Mouse (Mus musculus): Measurements from ENCODE around the gene Olfr554. TPM values are rescaled to one million over a fixed set of nuclear protein-coding genes. Genes with fewer than 3 reads are reported as not detected.
A peak's percentile ranks its signal among the peaks of the same experiment; 100 is the strongest.

Olfr554 gene
- polyA plus RNA-seq, 1 experiment from 2014 or later, result not detected

DNA sequence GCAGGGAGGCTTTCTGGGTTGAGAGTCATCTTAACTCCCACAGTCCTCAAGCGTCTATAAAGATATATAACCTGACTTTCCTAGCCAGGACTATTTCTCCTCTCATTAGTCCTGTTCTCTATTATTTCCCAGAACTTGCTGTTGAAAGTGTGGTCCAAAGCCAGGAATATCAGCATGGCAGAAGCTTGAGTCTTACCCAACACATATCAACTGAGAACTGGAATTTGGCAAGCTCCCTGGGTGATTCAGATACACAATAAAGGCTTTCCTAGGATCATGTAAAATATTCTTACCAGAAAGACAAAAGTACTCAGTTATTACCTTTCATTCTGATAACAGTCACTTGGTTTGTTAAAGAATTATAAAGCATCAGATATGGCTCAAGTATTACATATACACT is 43.7 kb downstream of the Olfr554 start:
- ATAC-seq (ENCODE audit: insufficient read depth), result no peak
- H3K9ac ChIP-seq, result no peak overlapping the region
- no peak overlapping the region for H3K4me3 ChIP-seq (replicated peaks)
- WGBS (ENCODE audit: insufficient replicate concordance), result 92% methylated on average over 1 of the region's 1 CpGs
- H3K36me3 ChIP-seq (replicated peaks), result no peaks in the 10 kb centered on the region
- no peak overlapping the region for H3K4me2 ChIP-seq
- no peaks in the 10 kb centered on the region for H3K27me3 ChIP-seq
- no peak overlapping the region for H3K27ac ChIP-seq (replicated peaks)
- no peaks in the 10 kb centered on the region for H3K9me3 ChIP-seq (replicated peaks)
- H3K4me1 ChIP-seq (replicated peaks), result no peaks in the 10 kb centered on the region

DNA sequence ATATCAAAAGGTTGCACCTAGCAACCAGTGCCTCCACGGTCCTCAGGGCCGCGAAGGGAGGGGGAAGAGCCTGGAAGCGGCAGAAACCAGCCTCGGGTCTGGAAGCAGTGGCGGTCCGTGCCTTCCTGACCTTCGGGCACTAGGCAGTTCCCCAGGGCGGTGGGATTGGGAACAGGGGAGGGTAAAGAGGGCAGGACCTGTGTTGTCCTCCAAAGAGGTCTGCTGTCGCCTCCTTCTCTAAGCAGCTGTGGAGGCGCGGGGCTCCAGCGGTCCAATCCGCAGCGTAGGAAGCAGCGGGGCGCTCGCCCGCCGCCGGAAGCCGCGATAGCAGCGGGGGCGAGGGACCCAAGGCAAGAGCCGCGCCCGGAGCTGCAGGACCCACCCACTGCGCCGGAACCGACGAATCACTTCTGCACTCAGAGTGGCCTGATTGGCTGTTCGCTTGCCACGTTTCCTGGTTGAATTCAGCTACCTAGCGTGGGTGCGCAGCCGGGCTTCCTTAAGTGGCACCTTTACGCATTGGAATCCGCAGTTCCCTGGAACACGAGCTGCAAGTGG is 48.8 kb downstream of the Olfr554 start, which contains the start of gene Trim68:
Gene Trim68 (minus strand): TSS at position 384 of the 558 bp plus-strand sequence.
- Histone ChIP-seq H3K36me3 (replicated peaks) (no peaks in the 10 kb centered on the region), H3K27ac (replicated peaks) (no peak within 1 kb of the TSS), H3K9ac (peak within 1 kb of the TSS; percentile 50; the same call in 1 of the 2 replicates), H3K27me3 (no peaks in the 10 kb centered on the region), H3K4me2 (peak within 1 kb of the TSS; percentile 74), H3K4me1 (replicated peaks) (no peaks in the 10 kb centered on the region), H3K4me3 (replicated peaks) (peak within 1 kb of the TSS; percentile 56), H3K9me3 (replicated peaks) (no peaks in the 10 kb centered on the region)
- WGBS (ENCODE audit: insufficient replicate concordance), result under 1% methylated on average over 40 of the region's 40 CpGs
- peak; percentile 96 for ATAC-seq (ENCODE audit: insufficient read depth)

Other genes with a start within 250 kb of the Olfr554 start
- gene Rrm1, start 196.7 kb upstream of the Olfr554 start, polyA plus RNA-seq (2015; fragmentation: Nextera tagmentation; extraction: Ambion mirVana), result 171 and 180 TPM in 2 replicates
- 0.23 and 0.46 TPM in 2 replicates for gene Olfr543, start 156.8 kb upstream of the Olfr554 start, polyA plus RNA-seq (2015; fragmentation: Nextera tagmentation; extraction: Ambion mirVana)
- 0.07 TPM in 2 replicates for gene Olfr544, start 150.1 kb upstream of the Olfr554 start, polyA plus RNA-seq (2015; fragmentation: Nextera tagmentation; extraction: Ambion mirVana)
- gene Olfr545, start 138.9 kb upstream of the Olfr554 start, polyA plus RNA-seq (2015; fragmentation: Nextera tagmentation; extraction: Ambion mirVana), result not detected in 2 replicates
- gene Olfr547, start 103.7 kb upstream of the Olfr554 start, polyA plus RNA-seq (2015; fragmentation: Nextera tagmentation; extraction: Ambion mirVana), result not detected in 2 replicates
- gene Olfr548-ps1, start 97.5 kb upstream of the Olfr554 start, polyA plus RNA-seq (2015; fragmentation: Nextera tagmentation; extraction: Ambion mirVana), result not detected in 2 replicates
- gene Olfr549, start 88.6 kb upstream of the Olfr554 start, polyA plus RNA-seq (2015; fragmentation: Nextera tagmentation; extraction: Ambion mirVana), result not detected in 2 replicates
- 0.44 and 0.62 TPM in 2 replicates for gene Trim21, start 72.9 kb upstream of the Olfr554 start, polyA plus RNA-seq (2015; fragmentation: Nextera tagmentation; extraction: Ambion mirVana)
- not detected in 2 replicates for gene Olfr550, start 67.0 kb upstream of the Olfr554 start, polyA plus RNA-seq (2015; fragmentation: Nextera tagmentation; extraction: Ambion mirVana)
- not detected in 2 replicates for gene Olfr551, start 46.5 kb upstream of the Olfr554 start, polyA plus RNA-seq (2015; fragmentation: Nextera tagmentation; extraction: Ambion mirVana)
- gene Olfr552, start 40.7 kb upstream of the Olfr554 start, polyA plus RNA-seq (2015; fragmentation: Nextera tagmentation; extraction: Ambion mirVana), result not detected in 2 replicates
- gene Olfr553, start 20.2 kb upstream of the Olfr554 start, polyA plus RNA-seq (2015; fragmentation: Nextera tagmentation; extraction: Ambion mirVana), result not detected in 2 replicates
- gene Olfr555, start 20.4 kb downstream of the Olfr554 start, polyA plus RNA-seq (2015; fragmentation: Nextera tagmentation; extraction: Ambion mirVana), result not detected in 2 replicates
- gene Olfr556, start 26.5 kb downstream of the Olfr554 start, polyA plus RNA-seq (2015; fragmentation: Nextera tagmentation; extraction: Ambion mirVana), result not detected in 2 replicates
- gene Trim68, start 48.9 kb downstream of the Olfr554 start, polyA plus RNA-seq (2015; fragmentation: Nextera tagmentation; extraction: Ambion mirVana), result 1.5 TPM in 2 replicates
- gene Olfr557, start 57.5 kb downstream of the Olfr554 start, polyA plus RNA-seq (2015; fragmentation: Nextera tagmentation; extraction: Ambion mirVana), result not detected in 2 replicates
- gene Olfr558, start 63.8 kb downstream of the Olfr554 start, polyA plus RNA-seq (2015; fragmentation: Nextera tagmentation; extraction: Ambion mirVana), result not detected in 2 replicates
- gene Olfr33, start 80.6 kb downstream of the Olfr554 start, polyA plus RNA-seq (2015; fragmentation: Nextera tagmentation; extraction: Ambion mirVana), result not detected in 2 replicates
- gene Olfr559, start 89.1 kb downstream of the Olfr554 start, polyA plus RNA-seq (2015; fragmentation: Nextera tagmentation; extraction: Ambion mirVana), result not detected in 2 replicates
- gene Olfr560, start 120.9 kb downstream of the Olfr554 start, polyA plus RNA-seq (2015; fragmentation: Nextera tagmentation; extraction: Ambion mirVana), result not detected in 2 replicates
- gene Olfr78, start 121.0 kb downstream of the Olfr554 start, polyA plus RNA-seq (2015; fragmentation: Nextera tagmentation; extraction: Ambion mirVana), result not detected in 2 replicates
- gene Olfr561, start 132.8 kb downstream of the Olfr554 start, polyA plus RNA-seq (2015; fragmentation: Nextera tagmentation; extraction: Ambion mirVana), result not detected in 2 replicates
- not detected in 2 replicates for gene Olfr564, start 165.0 kb downstream of the Olfr554 start, polyA plus RNA-seq (2015; fragmentation: Nextera tagmentation; extraction: Ambion mirVana)
- not detected in 2 replicates for gene Olfr566, start 220.3 kb downstream of the Olfr554 start, polyA plus RNA-seq (2015; fragmentation: Nextera tagmentation; extraction: Ambion mirVana)
- gene Olfr568, start 238.7 kb downstream of the Olfr554 start, polyA plus RNA-seq (2015; fragmentation: Nextera tagmentation; extraction: Ambion mirVana), result not detected in 2 replicates

Data from liver, embryonic 15.5 days (tissue).